Mouse (Mus musculus) NIH3T3 (cell line): ENCODE measurements around the gene Hist1h2bf.
"Not testable (repeated sequence)": the region's sequence is repeated elsewhere in the genome, so short reads cannot be mapped to it uniquely, and the experiment has no call there.

Experiments
- DNase-seq: peaks from one replicate; pipeline ENCODE4 v3.0.0-alpha.2; 2012; ENCODE audit warnings: low read depth

Gene Hist1h2bf

GRCm38 (mm10) chr13:23571022-23571503 lies 2.9 kb downstream of the Hist1h2bf start, which contains the start of the genes Hist1h2ae and Hist1h2bg:
Gene Hist1h2ae (minus strand): TSS chr13:23571220.
Gene Hist1h2bg (plus strand): TSS chr13:23571396.
- DNase-seq: peak; percentile 84

- DNase-seq: not testable (repeated sequence)
These were observed 3.6 kb downstream of the Hist1h2bf start for GRCm38 (mm10) chr13:23570261-23571021.

GRCm38 (mm10) chr13:23564482-23564881 lies 9.5 kb downstream of the Hist1h2bf start:
- no peak for DNase-seq

- DNase-seq: peak; percentile 70
These were observed 11.1 kb downstream of the Hist1h2bf start for GRCm38 (mm10) chr13:23562699-23563462.

GRCm38 (mm10) chr13:23561883-23562659 lies 11.9 kb downstream of the Hist1h2bf start, which contains the start of gene Hist1h3e:
Gene Hist1h3e (minus strand): TSS chr13:23562369.
- DNase-seq: peak; percentile 95

- DNase-seq: not testable (repeated sequence)
These were observed 12.5 kb downstream of the Hist1h2bf start for GRCm38 (mm10) chr13:23561531-23561882.

- DNase-seq: not testable (repeated sequence)
These were observed 13.3 kb downstream of the Hist1h2bf start for GRCm38 (mm10) chr13:23560699-23561098.

GRCm38 (mm10) chr13:23556906-23557305 lies 17.1 kb downstream of the Hist1h2bf start:
- no peak for DNase-seq

- peak; percentile 90 for DNase-seq
These were observed 18.1 kb downstream of the Hist1h2bf start for GRCm38 (mm10) chr13:23555839-23556416.

- peak; percentile 88 for DNase-seq
These were observed 18.8 kb downstream of the Hist1h2bf start for GRCm38 (mm10) chr13:23554925-23555838.

GRCm38 (mm10) chr13:23554393-23554792 lies 19.6 kb downstream of the Hist1h2bf start:
- peak; percentile 29 for DNase-seq

GRCm38 (mm10) chr13:23552962-23553361 lies 21.0 kb downstream of the Hist1h2bf start, which contains the start of gene Hist1h1d:
Gene Hist1h1d (plus strand): TSS chr13:23553262.
- DNase-seq: no peak

GRCm38 (mm10) chr13:23551931-23552914 lies 21.8 kb downstream of the Hist1h2bf start:
- no peak for DNase-seq

- peak; percentile 92 for DNase-seq
These were observed 22.7 kb downstream of the Hist1h2bf start, which contains the start of gene Hist1h4f for GRCm38 (mm10) chr13:23551146-23551834. Gene Hist1h4f (minus strand): TSS chr13:23551648.

GRCm38 (mm10) chr13:23550761-23551145 lies 23.2 kb downstream of the Hist1h2bf start:
- no peak for DNase-seq

GRCm38 (mm10) chr13:23546694-23547093 lies 27.3 kb downstream of the Hist1h2bf start:
- DNase-seq: no peak

- DNase-seq: not testable (repeated sequence)
These were observed 29.2 kb downstream of the Hist1h2bf start for GRCm38 (mm10) chr13:23544787-23545120.

- DNase-seq: peak; percentile 89
These were observed 29.8 kb downstream of the Hist1h2bf start, which contains the start of gene Hist1h3f for GRCm38 (mm10) chr13:23543965-23544786. Gene Hist1h3f (plus strand): TSS chr13:23544052.
